Mouse (Mus musculus) adrenal gland, postnatal 4 days (tissue): Measurements from ENCODE around the gene Polr3h. TPM values are rescaled to one million over a fixed set of nuclear protein-coding genes. Genes with fewer than 3 reads are reported as not detected.
A peak's percentile ranks its signal among the peaks of the same experiment; 100 is the strongest.

Source experiments
- DNase-seq, 2 experiments: peaks; one replicate each; pipeline ENCODE4 v3.0.0; 2021 to 2022; ENCODE audit warnings: low spot score in 2 of 2, mixed read lengths in 2 of 2
- total RNA-seq, 2 experiments: library from RNA; stranded (reverse); gene quantifications; 2 replicates each; pipeline ENCODE4 v1.2.3; 2021

Polr3h gene
- total RNA-seq, 2 experiments from 2014 or later = 25.3 to 27.9 TPM

DNA sequence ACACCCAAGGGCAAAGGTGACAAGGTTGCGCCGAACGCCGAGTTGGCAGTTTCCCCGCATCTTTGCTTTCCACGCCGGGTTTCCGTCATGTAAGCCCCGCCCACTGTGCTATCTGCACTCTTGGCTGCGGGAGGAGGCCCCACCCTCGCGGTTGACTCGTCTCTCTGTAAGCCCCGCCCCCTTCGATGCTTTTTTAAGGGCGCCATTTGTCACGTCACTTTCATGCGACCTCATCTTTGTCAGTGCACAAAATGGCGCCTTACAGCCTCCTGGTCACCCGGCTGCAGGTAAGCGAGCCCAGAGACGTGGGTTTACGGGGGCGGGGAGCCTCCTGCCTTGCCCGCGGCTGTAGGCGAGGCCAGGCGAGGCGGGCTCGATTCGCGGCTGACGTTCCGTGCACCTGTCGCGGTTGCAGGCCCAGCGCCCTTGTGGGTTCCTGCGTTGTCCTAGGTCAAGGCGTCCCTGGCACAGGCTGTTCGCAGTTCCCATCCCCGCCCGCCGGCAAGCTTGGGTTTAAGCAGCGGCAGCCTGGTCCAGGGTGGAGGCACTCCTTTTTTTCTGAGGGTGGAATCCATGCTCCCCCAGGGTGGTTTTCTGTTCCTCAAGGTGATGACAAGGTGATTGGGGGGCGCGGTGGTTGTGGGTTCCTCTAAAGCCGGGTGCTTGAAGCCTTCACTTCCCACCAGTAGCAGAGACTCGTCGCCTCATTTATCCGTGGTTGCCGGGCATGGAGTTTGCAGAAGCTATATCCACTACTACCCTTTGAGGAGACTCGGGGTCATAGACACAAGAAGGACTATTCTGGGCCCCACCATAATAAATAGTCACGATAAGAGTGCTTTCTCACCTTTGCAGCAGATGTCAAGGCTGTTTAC lies 53.5 kb downstream of the Polr3h start, which contains the start of gene Aco2:
Gene Aco2 (plus strand): TSS at position 48 of the 875 bp plus-strand sequence.
- DNase-seq = peak; percentile 96 to 99

DNA sequence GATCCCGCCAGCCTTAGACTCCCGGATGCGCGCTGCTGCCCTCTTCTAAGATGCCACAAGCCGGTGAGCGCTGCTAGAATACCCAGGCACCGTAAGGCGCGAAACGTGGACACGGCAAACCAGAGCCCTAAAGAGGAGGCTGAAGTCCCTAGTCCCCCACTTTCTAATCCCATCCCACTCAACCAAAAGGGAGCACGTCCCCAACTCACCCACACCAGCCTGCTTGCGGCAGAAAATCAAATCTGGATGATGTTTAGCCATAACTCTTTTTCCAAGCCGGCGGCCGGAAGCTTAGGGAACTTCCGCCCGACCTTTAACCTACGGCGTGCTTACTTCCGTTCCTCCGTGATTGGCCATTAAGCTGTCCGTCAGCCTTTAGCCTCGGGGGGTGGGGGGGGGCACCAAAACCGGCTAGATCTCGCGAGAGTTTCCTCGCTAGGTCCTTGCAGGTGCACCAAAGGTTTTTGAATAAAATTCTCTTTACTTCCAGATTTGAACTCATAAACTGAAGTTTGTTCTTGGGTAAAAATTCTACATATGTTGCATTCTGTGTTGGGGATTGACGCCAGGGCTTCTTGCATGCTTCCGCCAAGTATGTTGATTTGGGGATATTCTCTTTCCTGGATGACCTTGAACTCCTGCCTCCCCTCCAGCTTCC lies 54.3 kb downstream of the Polr3h start, which contains the start of gene Phf5a:
Gene Phf5a (minus strand): TSS at position 308 of the 658 bp plus-strand sequence.
- peak in 1 of 2 experiments; percentile 63 for DNase-seq

DNA sequence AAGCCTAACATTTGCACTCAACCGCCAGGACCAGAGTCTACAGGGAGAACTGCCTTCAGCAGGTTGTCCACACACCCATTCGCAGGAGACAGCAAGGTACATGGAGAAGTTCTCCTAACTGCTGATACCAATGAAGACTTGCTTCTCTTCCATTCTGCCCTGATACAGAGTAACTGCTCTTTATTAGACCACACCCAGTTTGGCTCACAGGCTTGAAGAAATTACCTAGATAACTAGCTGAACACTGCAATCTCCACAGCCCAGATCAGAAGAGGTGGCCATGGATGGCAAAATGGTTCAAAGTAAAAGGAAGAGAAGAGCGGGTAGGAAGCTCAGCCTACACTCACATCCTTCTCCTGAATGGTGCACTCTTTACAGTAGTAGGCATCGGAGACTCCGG lies 56.1 kb downstream of the Polr3h start:
- no peak for DNase-seq

DNA sequence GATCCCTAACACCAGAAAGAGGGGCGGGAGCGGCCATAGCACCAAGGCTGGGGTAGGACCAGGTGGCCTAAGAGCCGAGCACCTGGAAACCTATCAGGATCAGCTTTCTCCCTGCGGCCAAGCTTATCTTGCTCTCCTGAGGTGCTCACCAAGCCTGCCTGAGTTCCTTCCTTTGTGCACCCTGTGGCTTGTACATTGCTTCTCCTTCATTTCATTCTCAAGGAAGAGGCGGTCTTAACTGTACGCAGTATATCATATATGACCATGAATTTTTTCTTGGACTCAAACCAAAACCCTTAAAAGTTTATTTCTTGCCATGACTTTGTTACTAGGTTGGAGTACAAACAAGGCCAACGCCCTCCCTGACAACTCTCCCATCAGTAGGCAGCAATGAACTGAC lies 61.8 kb downstream of the Polr3h start:
- no peak for DNase-seq

DNA sequence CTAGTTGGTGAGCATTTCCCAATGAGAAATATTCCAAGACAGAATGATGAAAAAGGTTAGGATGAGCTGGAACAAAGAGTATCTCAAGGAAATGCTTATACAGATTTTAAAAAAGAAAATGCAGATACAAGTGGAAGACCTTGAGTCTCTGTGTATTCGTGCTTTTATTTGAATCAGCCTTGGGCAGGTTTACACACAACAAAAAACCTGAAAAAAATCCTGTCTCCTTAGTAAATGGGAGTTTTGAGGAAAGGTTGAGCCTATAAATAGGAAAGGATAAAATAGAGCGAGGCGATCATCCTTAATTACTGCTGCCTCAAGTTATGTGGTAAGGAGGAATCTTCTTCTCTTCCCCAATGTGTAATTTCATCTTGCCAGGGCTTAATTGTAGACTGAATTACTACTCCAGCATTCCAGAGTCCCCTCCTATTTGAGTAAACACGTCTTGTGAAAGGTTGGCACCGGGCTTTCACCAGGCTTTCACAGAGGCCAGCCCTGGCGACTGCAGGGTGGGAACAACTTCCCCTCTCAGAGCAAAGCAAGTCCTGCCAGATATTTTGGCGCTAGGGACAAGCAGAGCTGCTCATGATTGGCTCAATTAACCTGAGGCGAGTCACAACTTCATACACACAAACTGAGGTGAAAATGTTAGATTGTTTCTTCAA lies 65.4 kb downstream of the Polr3h start:
- no peak for DNase-seq

DNA sequence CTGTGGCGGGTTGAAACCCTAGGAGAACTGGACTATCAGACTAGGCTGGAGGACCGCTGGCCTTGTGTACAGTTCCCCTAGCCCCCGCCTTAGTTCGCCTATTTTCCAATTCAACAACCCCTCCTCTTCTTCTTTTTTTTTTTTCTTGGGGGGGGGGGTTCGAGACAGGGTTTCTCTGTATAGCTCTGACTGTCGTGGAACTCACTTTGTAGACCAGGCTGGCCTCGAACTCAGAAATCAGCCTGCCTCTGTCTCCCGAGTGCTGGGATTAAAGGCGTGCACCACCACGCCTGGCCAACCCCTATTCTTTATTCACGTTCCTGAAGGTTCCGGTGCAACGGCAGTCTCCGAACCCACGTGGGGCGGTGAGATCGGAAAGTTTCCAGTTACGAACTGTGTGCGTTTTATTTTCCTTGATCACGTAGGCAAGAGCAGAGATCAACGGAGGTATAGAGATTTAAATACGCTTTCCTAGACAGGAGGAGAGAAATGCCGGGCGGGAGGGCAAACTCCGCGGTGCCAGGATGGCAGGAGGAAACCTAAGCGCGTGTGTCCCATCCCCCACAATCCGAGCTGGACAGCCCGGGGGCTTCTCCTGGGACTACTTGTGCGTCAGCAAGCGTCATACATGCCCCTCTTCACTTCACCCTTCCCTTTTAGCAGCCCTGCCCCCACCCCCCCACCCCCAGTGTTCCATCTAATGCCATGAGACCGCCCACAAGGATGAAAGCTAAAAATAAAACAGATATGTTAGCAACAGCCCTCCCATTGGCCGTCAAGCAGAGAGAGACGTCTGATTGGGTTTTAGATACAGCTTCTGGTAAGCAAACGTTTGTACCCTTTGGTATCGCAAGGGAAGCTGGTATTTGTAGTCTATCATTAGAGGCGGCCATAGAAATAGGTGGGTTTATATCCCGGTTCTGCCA lies 66.4 kb downstream of the Polr3h start:
- DNase-seq = peak in 1 of 2 experiments; percentile 67

DNA sequence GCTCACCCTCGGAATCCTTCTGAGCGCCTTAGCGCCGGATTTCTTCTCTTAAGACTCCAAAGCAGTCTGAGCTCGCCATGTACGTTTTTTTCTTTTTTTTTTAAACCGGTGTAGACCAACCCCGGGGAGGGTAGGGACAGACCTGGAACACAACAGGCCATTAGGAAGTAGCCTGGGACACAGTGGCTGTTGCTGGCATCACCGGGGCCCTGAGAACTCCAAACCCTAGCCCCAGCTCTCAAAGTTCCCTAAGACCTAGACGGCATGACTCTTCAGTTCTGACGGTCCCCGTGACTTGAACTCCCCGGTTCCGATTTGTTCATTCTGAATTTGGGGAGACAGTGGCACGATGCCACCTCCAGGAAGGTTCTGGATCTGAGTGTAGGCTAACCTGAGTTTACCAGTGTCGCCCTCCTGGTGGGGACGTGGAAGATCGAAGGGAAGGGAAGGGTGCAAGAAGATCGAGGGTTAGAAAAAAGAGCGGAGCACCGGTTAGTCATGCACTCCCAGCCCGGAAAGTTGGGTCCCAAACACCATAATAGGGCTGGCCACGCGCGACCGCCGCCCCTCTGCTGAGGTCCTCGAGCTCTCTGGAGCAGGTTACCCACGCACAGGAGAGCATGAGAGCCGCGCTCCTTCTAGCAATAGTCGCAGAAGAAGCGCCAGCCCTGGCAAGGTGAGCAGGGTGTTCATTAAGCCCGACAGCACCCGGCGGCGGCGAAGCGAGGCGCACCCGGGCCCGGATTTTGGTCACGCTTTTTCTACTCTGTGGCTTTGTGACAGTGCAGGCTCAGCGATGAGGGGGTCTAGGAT lies 67.3 kb downstream of the Polr3h start, which contains the start of gene Tob2:
Gene Tob2 (minus strand): TSS at position 280 of the 813 bp plus-strand sequence.
- peak in 1 of 2 experiments; percentile 31 for DNase-seq

DNA sequence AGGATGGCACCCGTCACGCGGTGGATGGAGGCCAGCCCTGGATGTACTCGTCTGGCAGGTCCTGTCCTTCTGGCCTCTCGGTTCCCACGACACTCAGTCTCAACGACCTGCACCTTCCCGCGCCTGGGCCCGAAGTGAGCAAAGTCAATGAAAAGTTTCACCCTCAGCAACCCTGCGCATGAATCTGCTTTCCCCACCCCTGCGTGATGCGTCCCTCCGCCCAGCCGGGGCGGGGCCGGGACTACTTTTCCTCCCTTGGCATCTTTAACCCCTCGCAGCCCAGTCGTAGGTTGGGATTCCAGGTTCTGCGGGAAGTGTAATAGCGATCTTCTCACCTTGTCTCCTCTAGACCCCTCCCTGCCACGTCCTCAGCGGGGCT lies 67.9 kb downstream of the Polr3h start:
- DNase-seq = peak; percentile 86 to 89

DNA sequence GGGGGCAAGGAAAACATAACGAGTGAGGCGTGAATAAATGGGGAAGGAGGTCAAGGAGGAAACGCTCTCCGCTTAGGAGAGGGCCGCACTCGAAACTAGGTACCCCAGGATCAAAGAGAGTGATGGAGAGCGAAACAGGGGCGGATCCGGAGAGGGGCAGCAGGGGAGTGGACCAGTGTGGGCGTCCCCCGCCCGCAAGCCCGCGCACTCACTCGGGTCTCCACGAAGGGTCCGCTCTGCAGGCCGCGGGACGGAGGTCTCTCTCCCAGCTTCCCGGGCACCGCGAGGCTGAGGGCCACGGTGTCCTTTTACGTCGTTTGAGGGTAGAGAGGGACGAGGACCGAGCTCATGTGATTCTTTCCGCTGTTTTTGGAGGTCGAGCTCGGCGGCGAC lies 68.3 kb downstream of the Polr3h start:
- no peak for DNase-seq

DNA sequence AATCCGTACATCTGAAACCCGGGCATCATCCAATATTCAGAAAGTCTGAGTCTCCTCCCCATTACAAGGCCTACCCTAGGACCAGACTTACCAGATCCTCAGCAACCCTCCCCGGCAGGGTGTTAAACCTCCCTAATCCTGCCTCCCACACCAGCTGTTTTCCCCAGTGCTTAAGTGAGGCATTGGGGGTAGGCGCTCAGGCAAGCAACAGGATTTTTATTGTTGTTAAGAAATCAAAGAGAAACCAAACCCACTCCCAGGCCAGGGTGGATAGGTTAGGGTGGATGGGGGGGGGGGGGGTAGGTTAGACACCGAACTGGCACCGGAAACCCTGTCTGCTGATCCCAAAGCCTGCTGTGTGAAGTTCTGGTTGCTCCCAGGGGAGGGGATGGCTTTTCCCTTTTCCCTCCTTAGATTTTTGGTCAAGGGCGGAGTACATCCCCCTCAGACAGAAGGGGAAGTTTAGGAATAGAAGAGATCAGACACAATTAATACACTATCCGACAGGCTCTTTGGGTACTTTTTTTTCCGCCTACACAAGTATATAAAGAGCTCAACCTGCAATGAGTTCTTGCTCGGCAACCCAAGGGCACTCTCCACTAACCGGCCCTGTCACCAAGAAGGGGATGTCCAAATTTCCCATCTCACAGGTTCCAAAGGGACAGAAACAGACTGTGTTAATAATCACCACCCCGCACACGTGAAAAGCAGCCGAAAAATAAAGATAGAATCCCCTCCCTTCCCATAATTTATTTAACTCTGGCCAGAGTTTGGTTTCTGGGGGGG lies 68.9 kb downstream of the Polr3h start:
- DNase-seq = no peak

DNA sequence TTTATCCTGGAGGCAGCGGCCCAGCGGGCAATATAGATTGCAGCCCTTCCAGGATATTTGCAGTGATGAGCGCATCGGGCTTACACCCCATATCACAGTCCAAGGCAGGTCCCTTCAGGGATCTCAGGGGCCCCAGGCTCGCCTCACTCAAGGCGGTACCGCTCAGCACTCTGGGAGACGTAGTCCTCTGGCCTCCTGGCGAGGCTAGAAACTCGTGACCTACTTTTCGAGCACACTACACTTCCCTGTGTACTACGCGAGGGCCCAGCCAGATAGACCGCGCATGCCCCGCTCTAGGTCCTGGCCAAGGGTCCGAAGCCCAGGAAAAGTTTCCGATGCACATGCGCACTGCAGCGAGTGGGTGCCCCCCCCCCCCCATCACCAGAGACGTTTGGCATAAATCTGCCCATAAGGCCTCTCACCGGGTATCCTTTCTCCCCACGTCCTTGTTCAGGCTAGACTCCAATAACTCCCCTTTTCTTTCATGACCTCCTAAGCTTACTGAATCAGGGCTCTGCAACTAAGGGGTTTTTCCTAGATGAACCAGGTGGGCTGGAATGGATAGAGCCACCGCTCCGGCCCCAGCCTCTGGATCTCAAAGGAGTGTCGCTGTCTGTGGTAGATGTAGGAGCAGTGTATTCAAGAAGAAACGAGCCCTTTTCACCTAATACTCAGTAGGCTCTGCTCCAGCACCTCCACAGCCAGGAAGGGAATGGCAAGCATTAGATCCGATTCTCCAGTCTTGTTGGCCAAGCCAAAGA lies 69.8 kb downstream of the Polr3h start:
- DNase-seq = peak; percentile 60 to 68

DNA sequence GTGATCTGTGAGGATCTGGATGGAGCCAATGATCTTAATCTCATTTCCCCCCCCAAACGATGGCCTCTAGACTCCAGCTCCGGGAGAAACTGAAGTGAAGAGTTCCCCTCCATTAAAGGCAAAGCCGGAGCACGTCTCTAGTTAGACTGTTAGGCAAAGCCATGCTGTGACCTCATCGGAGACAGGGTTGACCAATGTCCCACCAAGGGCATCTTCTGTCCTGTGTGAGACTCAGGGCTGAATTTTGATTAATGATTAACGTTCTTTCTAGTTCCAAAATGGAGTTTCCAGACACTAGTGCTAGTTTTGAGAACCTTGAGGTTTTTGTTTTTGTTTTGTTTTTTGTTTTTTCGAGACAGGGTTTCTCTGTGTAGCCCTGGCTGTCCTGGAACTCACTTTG lies 73.0 kb downstream of the Polr3h start:
- DNase-seq = no peak

DNA sequence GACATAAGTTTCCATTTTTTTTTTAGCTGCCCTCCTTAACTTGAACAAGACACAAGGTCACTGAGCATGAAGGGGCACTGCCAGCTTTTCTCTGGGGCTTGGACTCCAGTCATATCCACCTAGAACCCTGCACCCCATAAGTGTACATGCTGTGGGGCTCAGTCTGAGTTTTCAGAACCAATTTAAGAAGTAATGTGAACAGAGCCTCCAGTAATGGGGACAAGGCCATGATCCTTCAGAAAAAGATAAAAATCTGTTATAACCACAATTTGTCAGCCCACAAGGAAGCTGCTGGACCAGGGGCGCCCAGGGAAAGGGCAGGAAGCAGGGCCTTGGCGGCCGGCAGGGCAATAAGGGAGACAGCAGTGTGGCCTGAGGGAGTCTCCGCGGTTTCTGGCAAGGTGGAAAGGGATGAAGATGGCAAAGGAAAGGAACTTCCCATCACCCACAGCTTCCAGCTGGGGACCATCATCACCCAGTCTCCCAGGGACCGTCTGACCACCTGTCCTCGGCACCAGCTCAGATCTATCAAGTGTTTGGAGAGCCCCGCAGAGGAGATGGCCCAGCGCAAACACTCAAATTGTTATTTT lies 73.5 kb downstream of the Polr3h start:
- DNase-seq = no peak

DNA sequence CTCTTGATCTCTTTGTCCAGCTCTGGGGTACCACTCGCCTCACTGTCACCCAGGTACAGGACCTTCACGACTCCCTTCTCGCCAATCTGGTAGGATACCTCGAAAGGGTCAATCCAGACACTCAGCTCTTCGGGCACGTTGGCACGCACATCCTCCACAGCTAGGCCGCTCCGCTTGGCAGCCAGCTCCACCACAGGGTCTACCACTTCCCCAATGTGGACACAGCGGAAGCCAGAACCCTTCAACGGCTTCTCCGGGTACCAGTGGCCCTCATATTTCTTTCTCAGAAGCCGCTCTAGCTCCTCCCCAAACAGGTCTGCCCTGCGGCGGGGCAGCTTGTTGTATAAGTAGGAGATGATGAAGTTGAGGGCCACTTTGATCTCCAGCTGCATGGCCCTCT lies 74.7 kb downstream of the Polr3h start:
- no peak for DNase-seq

DNA sequence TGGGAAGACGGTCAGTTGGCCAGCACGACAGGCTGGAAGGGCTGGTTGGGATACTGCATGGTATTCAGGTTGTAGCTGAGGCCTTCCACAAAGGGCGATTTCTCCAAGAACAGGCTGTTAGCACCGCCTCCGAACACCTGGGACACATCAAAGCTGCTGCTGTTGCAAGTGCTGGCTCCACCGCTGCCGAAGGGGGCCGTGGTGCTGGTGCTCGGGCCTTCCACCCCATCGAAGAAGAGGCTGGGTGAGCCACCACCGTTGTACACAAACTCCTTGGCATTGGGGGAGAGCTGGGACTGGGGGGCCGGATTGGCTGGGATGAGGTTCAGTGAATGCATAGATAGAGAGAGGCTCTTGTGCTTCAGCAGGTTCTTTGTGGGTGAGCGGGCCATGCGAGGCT lies 75.3 kb downstream of the Polr3h start:
- DNase-seq = no peak

DNA sequence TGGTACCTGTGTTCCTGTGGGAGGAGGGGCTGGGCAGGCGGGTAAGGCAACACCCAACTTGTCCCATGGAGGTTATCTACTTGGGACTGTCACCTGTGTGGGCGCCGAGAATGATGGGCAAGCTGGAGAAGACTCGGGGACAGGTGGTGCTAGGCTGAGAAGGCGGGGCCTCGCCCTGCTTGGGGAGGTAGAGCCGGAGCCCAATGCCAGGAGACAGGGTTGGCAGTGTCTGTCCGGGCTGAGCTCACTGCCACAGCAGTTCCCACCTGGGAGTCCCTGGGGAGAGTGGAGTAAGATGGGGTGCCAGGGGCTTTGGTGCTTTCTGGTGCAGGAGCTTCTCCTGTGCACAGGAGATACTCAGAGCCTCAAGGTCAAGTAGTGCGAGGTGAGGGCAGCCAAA lies 76.9 kb downstream of the Polr3h start:
- no peak for DNase-seq

DNA sequence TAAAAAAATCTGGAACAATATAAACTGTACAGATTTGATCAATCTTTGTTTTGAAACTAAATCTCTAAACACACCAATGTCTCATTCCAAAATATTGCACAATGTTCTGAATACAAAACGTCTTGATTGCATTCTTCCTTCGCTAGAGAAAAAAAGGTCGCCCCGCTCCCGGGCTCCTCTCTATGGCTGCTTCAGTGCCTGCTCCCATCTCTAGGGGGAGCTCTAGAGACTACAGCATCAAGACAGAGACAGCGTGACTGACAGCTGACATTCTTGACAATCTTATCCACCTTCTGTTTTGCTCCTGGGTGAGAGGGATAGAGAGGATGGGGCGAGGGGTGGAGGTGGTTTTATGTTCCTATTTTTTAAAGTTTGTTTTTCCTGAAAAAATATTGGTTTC lies 77.7 kb downstream of the Polr3h start:
- DNase-seq = no peak

DNA sequence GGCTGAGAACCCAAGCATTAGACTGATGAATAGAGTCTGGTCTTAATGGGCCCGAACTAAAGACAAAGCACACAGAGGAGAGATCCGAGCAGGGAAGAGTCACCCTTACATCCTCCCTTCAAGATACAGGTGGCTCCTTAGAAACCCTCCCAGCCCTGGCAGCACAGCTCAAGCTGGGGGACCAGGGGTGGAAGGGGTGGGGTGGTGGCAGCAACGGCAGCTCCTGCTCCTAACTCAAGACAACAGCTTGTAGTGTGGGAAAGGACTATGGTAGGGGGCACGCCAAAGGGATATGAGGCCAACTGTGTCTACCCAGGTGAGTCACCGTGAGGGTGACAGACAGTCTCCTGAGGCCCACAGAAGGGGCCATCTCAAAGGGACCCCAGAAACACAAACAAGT lies 78.2 kb downstream of the Polr3h start:
- no peak for DNase-seq
